Mouse (Mus musculus) testis, adult 2 months (tissue): ENCODE data around the gene Ercc1.

Experiments
- CTCF ChIP-seq: fragments of 200-500 bp; IDR thresholded peaks from 2 replicates; pipeline ENCODE4 v1.5.1; 2012; ENCODE audit warnings: low read depth, mild to moderate bottlenecking, inconsistent platforms, low read length, moderate library complexity; ENCODE audit not compliant: control insufficient read depth, insufficient read depth, insufficient replicate concordance
- POLR2A ChIP-seq: fragments of 200-500 bp; IDR thresholded peaks from 2 replicates; pipeline ENCODE4 v1.6.1; 2012; ENCODE audit warnings: low read depth, mild to moderate bottlenecking, inconsistent platforms, low read length, moderate library complexity; ENCODE audit not compliant: control insufficient read depth

DNA sequence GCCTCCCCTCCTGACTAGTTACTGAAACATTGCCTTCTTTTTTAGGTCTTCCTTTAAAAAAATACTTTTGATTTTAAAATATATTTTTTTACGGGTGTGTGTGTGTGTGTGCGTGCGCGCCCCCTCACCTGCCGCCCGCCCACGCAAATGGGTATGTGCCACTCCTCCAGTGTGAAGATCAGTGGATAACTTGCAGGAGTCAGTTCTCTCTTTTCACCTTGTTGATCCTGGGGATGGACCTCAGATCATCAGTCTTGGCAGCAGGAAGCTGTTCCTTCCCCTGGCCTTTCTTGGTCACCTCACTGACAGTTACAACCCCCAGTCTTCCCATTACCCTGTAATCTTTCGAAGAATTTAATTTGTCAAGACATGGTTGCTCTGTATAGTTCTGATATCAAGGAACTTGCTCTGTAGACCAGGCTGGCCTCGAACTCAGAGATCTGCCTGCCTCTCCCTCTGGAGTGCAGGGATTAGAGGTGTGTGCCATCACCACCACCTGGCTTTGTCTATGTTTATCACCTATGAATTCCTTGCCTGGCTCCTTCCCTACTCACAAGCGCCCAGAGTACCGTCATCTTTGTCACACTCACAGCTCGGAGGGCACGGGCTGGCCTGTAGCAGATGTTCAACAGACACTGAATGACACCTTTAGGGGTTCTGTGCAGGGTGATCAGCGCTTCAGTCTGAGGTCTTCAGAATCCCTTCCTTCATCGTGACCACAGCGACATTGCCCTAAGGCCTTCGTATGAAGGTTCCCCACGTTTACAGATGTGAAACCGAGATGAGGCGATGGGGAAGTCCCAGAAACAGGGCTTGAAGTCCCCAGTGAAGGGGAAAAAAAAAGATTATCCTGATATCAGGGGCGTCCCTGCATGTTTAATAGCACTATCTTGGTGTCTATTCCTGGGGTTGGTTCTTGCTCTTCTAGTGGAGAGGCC is 19.0 kb upstream of the Ercc1 start:
- no peak for TF ChIP-seq CTCF
- no peak for TF ChIP-seq POLR2A
